Mouse (Mus musculus): ENCODE measurements around the gene Rab3a. TPM values are rescaled to one million over a fixed set of nuclear protein-coding genes. Genes with fewer than 3 reads are reported as not detected.
A peak's percentile ranks its signal among the peaks of the same experiment; 100 is the strongest.

Rab3a gene
- total RNA-seq, 1 experiment: 4.3 TPM

DNA sequence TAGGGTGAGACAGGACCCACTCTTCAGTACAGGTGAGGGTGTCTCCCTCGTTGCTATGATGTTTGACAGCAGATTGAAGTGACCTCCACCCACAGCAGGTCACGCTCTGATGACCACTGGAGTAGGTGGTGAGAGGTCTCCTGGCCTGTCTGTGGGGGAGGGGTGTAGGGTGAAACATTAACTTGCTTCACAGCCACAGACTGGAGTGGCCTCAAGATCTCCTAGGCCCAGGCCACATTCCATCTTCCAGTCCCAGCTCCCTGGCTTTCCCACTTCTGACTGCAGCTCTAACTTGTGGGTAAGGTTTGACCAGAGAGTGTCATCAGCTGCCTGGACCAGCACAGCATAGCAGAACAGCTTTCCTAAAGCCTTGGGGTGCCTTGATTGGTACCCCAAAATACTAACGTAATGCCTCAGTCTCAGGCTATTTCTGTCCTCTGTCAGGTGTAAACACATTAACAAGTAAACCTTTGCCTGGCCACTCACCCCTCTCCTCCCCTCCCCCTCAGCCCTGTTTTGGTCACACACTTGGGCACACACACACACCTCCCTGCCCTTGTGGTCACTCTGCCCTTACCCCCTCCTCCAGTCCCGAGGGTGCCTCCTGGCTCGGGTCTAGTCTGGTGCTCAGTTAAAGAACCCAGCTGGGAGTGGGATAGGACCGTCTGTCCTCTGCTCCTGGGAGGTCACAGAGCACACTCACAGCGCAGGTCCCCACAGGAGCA, 30.8 kb upstream of the Rab3a start, which contains the start of gene Pde4c:
Gene Pde4c (plus strand): TSS at position 235 of the 725 bp plus-strand sequence.
- Histone ChIP-seq H3K9me3 (ENCODE audit: control insufficient read depth, insufficient read depth, low read depth, low read length) (no peaks in the 10 kb centered on the region), H3K27ac (ENCODE audit: insufficient read depth, low read depth, low read length, poor library complexity, severe bottlenecking) (no peak within 1 kb of the TSS), H3K36me3 (ENCODE audit: control insufficient read depth, insufficient read depth, low read length, poor library complexity, severe bottlenecking) (no peaks in the 10 kb centered on the region), H3K4me3 (ENCODE audit: insufficient read depth in 1 of 2, low read depth in 1 of 2, low read length in 2 of 2, poor library complexity in 1 of 2, severe bottlenecking in 1 of 2) (peak within 1 kb of the TSS; percentile 30 to 31; a peak in 1 of 4 replicates), H3K4me1 (ENCODE audit: control insufficient read depth in 2 of 2, insufficient read depth in 2 of 2, low read length in 2 of 2, poor library complexity in 1 of 2) (peaks cover 0 to 6% of the 10 kb centered on the region in 2 experiments; a peak in 1 of 4 replicates), H3K9ac (ENCODE audit: insufficient read depth, low read depth, low read length, poor library complexity, severe bottlenecking) (0 out of 2 replicates have a peak within 1 kb of the TSS, but pooled peaks have one; percentile 18)
- no peak for DNase-seq (ENCODE audit: low read depth, low spot score)
- TF ChIP-seq ZC3H11A (IDR thresholded peaks at IDR 0.05; ENCODE audit: borderline replicate concordance, low read depth, low read length) (no peak), HCFC1 (IDR thresholded peaks at IDR 0.05; ENCODE audit: borderline replicate concordance, insufficient read depth, low read length) (no peak), MAFK (IDR thresholded peaks at IDR 0.05; ENCODE audit: insufficient read depth, low read depth, low read length) (no peak), ZNF384 (IDR thresholded peaks at IDR 0.05; ENCODE audit: low read depth, low read length) (no peak), CHD2 (IDR thresholded peaks at IDR 0.05; ENCODE audit: low read depth, low read length) (no peak)
- in situ Hi-C loops (cut with MboI; ENCODE audit: low sequenced_read_pairs in 2 of 2, unreplicated experiment in 2 of 2): no loop called here

DNA sequence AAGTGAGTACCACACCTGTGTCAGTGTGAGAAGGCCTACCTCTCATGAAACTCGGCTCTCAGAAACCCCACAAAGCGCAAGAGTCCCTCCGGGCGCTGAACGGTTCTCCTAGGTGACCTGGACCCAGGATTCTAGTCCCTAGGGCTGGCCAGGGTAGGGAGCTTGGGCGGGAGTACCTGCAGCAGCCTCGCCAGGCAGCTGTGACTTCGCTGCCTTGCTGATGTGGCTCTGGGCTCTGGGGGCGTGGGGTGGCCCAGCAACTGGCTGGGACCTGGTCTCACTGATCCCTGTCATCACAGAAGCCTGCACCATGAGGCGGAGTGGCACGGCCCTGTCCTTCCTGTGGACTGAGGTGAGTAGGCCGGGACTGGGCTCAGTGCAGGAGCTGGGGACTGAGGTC, 30.3 kb upstream of the Rab3a start:
- H3K4me1 ChIP-seq (ENCODE audit: control insufficient read depth in 2 of 2, insufficient read depth in 2 of 2, low read length in 2 of 2, poor library complexity in 1 of 2): peaks cover 0 to 6% of the 10 kb centered on the region in 2 experiments; a peak in 1 of 4 replicates
- no peaks in the 10 kb centered on the region for H3K36me3 ChIP-seq (ENCODE audit: control insufficient read depth, insufficient read depth, low read length, poor library complexity, severe bottlenecking)
- H3K9ac ChIP-seq (ENCODE audit: insufficient read depth, low read depth, low read length, poor library complexity, severe bottlenecking): 0 out of 2 replicates have a peak overlapping the region, but pooled peaks have one; percentile 18
- in situ Hi-C loops (cut with MboI; ENCODE audit: low sequenced_read_pairs in 2 of 2, unreplicated experiment in 2 of 2): no loop called here
- H3K27ac ChIP-seq (ENCODE audit: insufficient read depth, low read depth, low read length, poor library complexity, severe bottlenecking): no peak overlapping the region
- TF ChIP-seq HCFC1 (IDR thresholded peaks at IDR 0.05; ENCODE audit: borderline replicate concordance, insufficient read depth, low read length): no peak
- no peak for TF ChIP-seq CHD2 (IDR thresholded peaks at IDR 0.05; ENCODE audit: low read depth, low read length)
- no peak for DNase-seq (ENCODE audit: low read depth, low spot score)
- H3K9me3 ChIP-seq (ENCODE audit: control insufficient read depth, insufficient read depth, low read depth, low read length): no peaks in the 10 kb centered on the region
- H3K4me3 ChIP-seq (ENCODE audit: insufficient read depth in 1 of 2, low read depth in 1 of 2, low read length in 2 of 2, poor library complexity in 1 of 2, severe bottlenecking in 1 of 2): peak overlapping the region; percentile 30 to 31; a peak in 1 of 4 replicates

DNA sequence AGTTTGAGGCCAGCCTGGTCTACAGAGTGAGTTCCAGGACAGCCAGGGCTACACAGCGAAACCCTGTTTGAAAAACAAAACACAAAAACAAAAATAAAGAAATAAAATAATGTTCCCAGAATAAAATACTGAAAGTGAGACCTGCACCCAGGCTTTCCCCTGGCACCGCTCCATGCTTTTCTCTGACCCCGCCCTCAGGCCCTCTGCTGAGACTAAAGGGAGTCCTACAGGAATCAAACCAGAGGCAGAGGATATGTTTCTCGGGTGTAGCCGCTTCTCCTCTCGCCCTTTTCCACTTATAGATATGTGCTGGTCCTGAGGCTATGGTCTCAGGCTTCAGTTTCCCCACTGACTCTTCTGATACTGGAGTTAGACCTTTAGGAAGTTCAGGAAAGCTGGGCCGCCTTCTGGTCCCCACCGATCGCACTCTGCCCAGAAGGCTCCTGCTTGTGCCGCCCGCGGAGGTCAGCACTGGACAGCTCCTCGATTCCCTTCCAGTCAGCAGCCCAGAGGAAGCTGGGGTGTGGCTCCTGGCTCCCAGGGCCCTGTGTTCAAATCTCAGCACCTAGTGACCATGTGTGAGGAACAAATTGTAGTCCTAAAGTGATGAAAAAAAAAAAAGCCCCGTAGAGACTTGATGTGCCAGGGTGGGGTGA, 28.6 kb upstream of the Rab3a start:
- TF ChIP-seq MAFK (IDR thresholded peaks at IDR 0.05; ENCODE audit: insufficient read depth, low read depth, low read length) (no peak), HCFC1 (IDR thresholded peaks at IDR 0.05; ENCODE audit: borderline replicate concordance, insufficient read depth, low read length) (no peak), CHD2 (IDR thresholded peaks at IDR 0.05; ENCODE audit: low read depth, low read length) (no peak), ZNF384 (IDR thresholded peaks at IDR 0.05; ENCODE audit: low read depth, low read length) (no peak), ZC3H11A (IDR thresholded peaks at IDR 0.05; ENCODE audit: borderline replicate concordance, low read depth, low read length) (no peak)
- DNase-seq (ENCODE audit: low read depth, low spot score): no peak
- Histone ChIP-seq H3K27ac (ENCODE audit: insufficient read depth, low read depth, low read length, poor library complexity, severe bottlenecking) (no peak overlapping the region), H3K9ac (ENCODE audit: insufficient read depth, low read depth, low read length, poor library complexity, severe bottlenecking) (no peak overlapping the region), H3K4me3 (ENCODE audit: insufficient read depth in 1 of 2, low read depth in 1 of 2, low read length in 2 of 2, poor library complexity in 1 of 2, severe bottlenecking in 1 of 2) (no peak overlapping the region), H3K36me3 (ENCODE audit: control insufficient read depth, insufficient read depth, low read length, poor library complexity, severe bottlenecking) (no peaks in the 10 kb centered on the region), H3K9me3 (ENCODE audit: control insufficient read depth, insufficient read depth, low read depth, low read length) (no peaks in the 10 kb centered on the region), H3K4me1 (ENCODE audit: control insufficient read depth in 2 of 2, insufficient read depth in 2 of 2, low read length in 2 of 2, poor library complexity in 1 of 2) (peaks cover 1 to 10% of the 10 kb centered on the region in 2 experiments; a peak in 2 of 4 replicates)
- in situ Hi-C loops (cut with MboI; ENCODE audit: low sequenced_read_pairs in 2 of 2, unreplicated experiment in 2 of 2): no loop called here

GRCm38 (mm10) chr8:70726721-70727120, 27.8 kb upstream of the Rab3a start:
- no peak overlapping the region for H3K4me3 ChIP-seq (ENCODE audit: insufficient read depth in 1 of 2, low read depth in 1 of 2, low read length in 2 of 2, poor library complexity in 1 of 2, severe bottlenecking in 1 of 2)
- H3K9me3 ChIP-seq (ENCODE audit: control insufficient read depth, insufficient read depth, low read depth, low read length): no peaks in the 10 kb centered on the region
- H3K9ac ChIP-seq (ENCODE audit: insufficient read depth, low read depth, low read length, poor library complexity, severe bottlenecking): no peak overlapping the region
- TF ChIP-seq ZNF384 (IDR thresholded peaks at IDR 0.05; ENCODE audit: low read depth, low read length) (no peak), CHD2 (IDR thresholded peaks at IDR 0.05; ENCODE audit: low read depth, low read length) (no peak), MAFK (IDR thresholded peaks at IDR 0.05; ENCODE audit: insufficient read depth, low read depth, low read length) (no peak), ZC3H11A (IDR thresholded peaks at IDR 0.05; ENCODE audit: borderline replicate concordance, low read depth, low read length) (no peak), HCFC1 (IDR thresholded peaks at IDR 0.05; ENCODE audit: borderline replicate concordance, insufficient read depth, low read length) (no peak)
- in situ Hi-C loops (cut with MboI; ENCODE audit: low sequenced_read_pairs in 2 of 2, unreplicated experiment in 2 of 2): no loop called here
- no peak for DNase-seq (ENCODE audit: low read depth, low spot score)
- H3K27ac ChIP-seq (ENCODE audit: insufficient read depth, low read depth, low read length, poor library complexity, severe bottlenecking): no peak overlapping the region
- peaks cover 1 to 11% of the 10 kb centered on the region in 2 experiments; a peak in 2 of 4 replicates for H3K4me1 ChIP-seq (ENCODE audit: control insufficient read depth in 2 of 2, insufficient read depth in 2 of 2, low read length in 2 of 2, poor library complexity in 1 of 2)
- H3K36me3 ChIP-seq (ENCODE audit: control insufficient read depth, insufficient read depth, low read length, poor library complexity, severe bottlenecking): no peaks in the 10 kb centered on the region
